Mouse (Mus musculus): ENCODE measurements around the gene St7. TPM values are rescaled to one million over a fixed set of nuclear protein-coding genes. Genes with fewer than 3 reads are reported as not detected.

Gene St7
- total RNA-seq, 2 experiments from 2014 or later = 58.9 to 68.2 TPM

- intact Hi-C loops (cut with DNase I) = no loop called here
- no peak for DNase-seq
Measured at GRCm38 (mm10) chr6:17811063-17811462, 118.3 kb downstream of the St7 start.

GRCm38 (mm10) chr6:17811531-17811930, 118.8 kb downstream of the St7 start:
- intact Hi-C loops (cut with DNase I) = no loop called here
- no peak for DNase-seq

GRCm38 (mm10) chr6:17814074-17814649, 121.4 kb downstream of the St7 start:
- no peak for DNase-seq
- intact Hi-C loops (cut with DNase I) = no loop called here

GRCm38 (mm10) chr6:17816865-17817435, 124.2 kb downstream of the St7 start:
- DNase-seq = peak; percentile 41
- intact Hi-C loops (cut with DNase I) = no loop called here

GRCm38 (mm10) chr6:17823614-17824013, 130.9 kb downstream of the St7 start:
- DNase-seq = no peak
- intact Hi-C loops (cut with DNase I) = no loop called here

GRCm38 (mm10) chr6:17824735-17825134, 132.0 kb downstream of the St7 start:
- intact Hi-C loops (cut with DNase I) = no loop called here

GRCm38 (mm10) chr6:17828382-17828781, 135.6 kb downstream of the St7 start:
- DNase-seq = no peak
- intact Hi-C loops (cut with DNase I) = no loop called here

More at GRCm38 (mm10) chr6:17824735-17825134, 132.0 kb downstream of the St7 start:
- no peak for DNase-seq

- intact Hi-C loops (cut with DNase I) = no loop called here
- no peak for DNase-seq
Measured at GRCm38 (mm10) chr6:17829981-17830380, 137.2 kb downstream of the St7 start.

- intact Hi-C loops (cut with DNase I) = no loop called here
- peak; percentile 78 for DNase-seq
Measured at GRCm38 (mm10) chr6:17834493-17834892, 141.8 kb downstream of the St7 start.

- intact Hi-C loops (cut with DNase I) = loop anchor here (5.0 kb wide), 1 partner anchor 108 kb away; no protein-coding TSS in a partner anchor
Measured at GRCm38 (mm10) chr6:17835693-17836092, 143.0 kb downstream of the St7 start.

GRCm38 (mm10) chr6:17837676-17838075, 144.9 kb downstream of the St7 start:
- no peak for DNase-seq
- intact Hi-C loops (cut with DNase I) = loop anchor here (5.0 kb wide), 1 partner anchor 110 kb away; no protein-coding TSS in a partner anchor

More at GRCm38 (mm10) chr6:17835693-17836092, 143.0 kb downstream of the St7 start:
- no peak for DNase-seq

GRCm38 (mm10) chr6:17840431-17840830, 147.7 kb downstream of the St7 start:
- no peak for DNase-seq
- intact Hi-C loops (cut with DNase I) = loop anchor here (5.0 kb wide), 1 partner anchor 163 kb away; no protein-coding TSS in a partner anchor

GRCm38 (mm10) chr6:17842759-17843158, 150.0 kb downstream of the St7 start:
- intact Hi-C loops (cut with DNase I) = loop anchor here (5.0 kb wide), 1 partner anchor 165 kb away; no protein-coding TSS in a partner anchor
- peak; percentile 34 for DNase-seq

GRCm38 (mm10) chr6:17851316-17851715, 158.6 kb downstream of the St7 start:
- DNase-seq = no peak
- intact Hi-C loops (cut with DNase I) = no loop called here

- DNase-seq = no peak
- intact Hi-C loops (cut with DNase I) = no loop called here
Measured at GRCm38 (mm10) chr6:17853587-17854274, 161.0 kb downstream of the St7 start.

GRCm38 (mm10) chr6:17855616-17856015, 162.9 kb downstream of the St7 start:
- intact Hi-C loops (cut with DNase I) = no loop called here
- DNase-seq = no peak

- no peak for DNase-seq
- intact Hi-C loops (cut with DNase I) = no loop called here
Measured at GRCm38 (mm10) chr6:17859564-17859963, 166.8 kb downstream of the St7 start.

GRCm38 (mm10) chr6:17860463-17860862, 167.7 kb downstream of the St7 start:
- DNase-seq = no peak
- intact Hi-C loops (cut with DNase I) = no loop called here

GRCm38 (mm10) chr6:17867796-17868195, 175.1 kb downstream of the St7 start:
- DNase-seq = no peak
- intact Hi-C loops (cut with DNase I) = no loop called here

GRCm38 (mm10) chr6:17871831-17872372, 179.2 kb downstream of the St7 start:
- DNase-seq = no peak
- intact Hi-C loops (cut with DNase I) = no loop called here

- DNase-seq = no peak
- intact Hi-C loops (cut with DNase I) = no loop called here
Measured at GRCm38 (mm10) chr6:17875606-17876005, 182.9 kb downstream of the St7 start.

Data from left cerebral cortex, postnatal 4 days (tissue).